Mouse (Mus musculus) lung, embryonic 16.5 days (tissue): ENCODE data around the gene Agbl1. TPM values are rescaled to one million over a fixed set of nuclear protein-coding genes. Genes with fewer than 3 reads are reported as not detected.
"Not testable (repeated sequence)": the region's sequence is repeated elsewhere in the genome, so short reads cannot be mapped to it uniquely, and the experiment has no call there.

ENCODE experiments used
- ATAC-seq: fragments of 200-750 bp; cut with Nextera tagmentation; 2 replicates; pipeline ENCODE4 v1.8.0; 2017; ENCODE audit warnings: low read depth, mild to moderate bottlenecking, moderate library complexity
- H3K27ac ChIP-seq: fragments of 300-500 bp; sonication (generic); 2 replicates; pipeline ENCODE4 v1.5.1; 2014; ENCODE audit warnings: mild to moderate bottlenecking, control low read depth, low read length
- H3K27me3 ChIP-seq: fragments of 300-500 bp; sonication (generic); 2 replicates; pipeline ENCODE4 v1.6.1; 2014; ENCODE audit warnings: low read depth, low read length, mixed read lengths; ENCODE audit not compliant: control insufficient read depth, insufficient read depth
- H3K36me3 ChIP-seq: fragments of 300-500 bp; sonication (generic); 2 replicates; pipeline ENCODE4 v1.6.1; 2014; ENCODE audit warnings: low read length; ENCODE audit not compliant: control insufficient read depth, insufficient read depth
- H3K4me1 ChIP-seq: fragments of 300-500 bp; sonication (generic); replicated peaks from 2 replicates; pipeline ENCODE4 v1.6.1; 2014; ENCODE audit warnings: low read length, mixed read lengths; ENCODE audit not compliant: control insufficient read depth, insufficient read depth
- H3K4me2 ChIP-seq: fragments of 300-500 bp; sonication (generic); 2 replicates; pipeline ENCODE4 v1.6.1; 2014; ENCODE audit warnings: low read depth, low read length, control low read depth
- H3K4me3 ChIP-seq: fragments of 300-500 bp; sonication (generic); 2 replicates; pipeline ENCODE4 v1.5.1; 2014; ENCODE audit warnings: mild to moderate bottlenecking, low read length, control low read depth
- H3K9ac ChIP-seq: fragments of 300-500 bp; sonication (generic); 2 replicates; pipeline ENCODE4 v1.6.1; 2014; ENCODE audit warnings: low read length, control low read depth
- H3K9me3 ChIP-seq: fragments of 300-500 bp; sonication (generic); 2 replicates; pipeline ENCODE4 v1.6.1; 2016; ENCODE audit warnings: low read length; ENCODE audit not compliant: control insufficient read depth
- WGBS: fragments of 180-500 bp; shearing (Covaris S2); extraction: QIAGEN DNeasy Blood & Tissue Kit; methylation state at CpG from one replicate; pipeline ENCODE4 v1.1.7; 2014; 5-methylcytosine and 5-hydroxymethylcytosine counted together
- polyA plus RNA-seq: library from polyadenylated mRNA; unstranded; fragments of >200 nt; fragmentation: Nextera tagmentation; extraction: Ambion mirVana; gene quantifications from 2 replicates; pipeline ENCODE4 v1.2.1, GENCODE M21; 2015

Gene Agbl1
- polyA plus RNA-seq, 1 experiment from 2014 or later, result not detected

GRCm38 (mm10) chr7:76244839-76245238, 15.2 kb downstream of the Agbl1 start:
- not testable (repeated sequence) for ATAC-seq, H3K4me3 ChIP-seq

GRCm38 (mm10) chr7:76275061-76275460, 45.4 kb downstream of the Agbl1 start:
- no peaks in the 10 kb centered on the region for H3K4me1 ChIP-seq
- no peaks in the 10 kb centered on the region for H3K9me3 ChIP-seq
- no peak overlapping the region for H3K4me2 ChIP-seq
- no peaks in the 10 kb centered on the region for H3K27me3 ChIP-seq
- no peak overlapping the region for H3K4me3 ChIP-seq
- no peaks in the 10 kb centered on the region for H3K36me3 ChIP-seq
- no peak overlapping the region for H3K27ac ChIP-seq
- no peak for ATAC-seq
- no peak overlapping the region for H3K9ac ChIP-seq

More at GRCm38 (mm10) chr7:76244839-76245238, 15.2 kb downstream of the Agbl1 start:
- not testable (repeated sequence) for H3K4me2 ChIP-seq, H3K4me1 ChIP-seq, H3K27me3 ChIP-seq, H3K9me3 ChIP-seq, H3K27ac ChIP-seq, H3K9ac ChIP-seq, H3K36me3 ChIP-seq
- WGBS, result 95% methylated on average over 14 of the region's 18 CpGs

GRCm38 (mm10) chr7:76282831-76283230, 53.1 kb downstream of the Agbl1 start:
- H3K4me2 ChIP-seq, result no peak overlapping the region
- H3K9ac ChIP-seq, result no peak overlapping the region
- 68% methylated on average over 2 of the region's 2 CpGs for WGBS
- no peaks in the 10 kb centered on the region for H3K27me3 ChIP-seq
- no peaks in the 10 kb centered on the region for H3K9me3 ChIP-seq
- no peak overlapping the region for H3K27ac ChIP-seq
- no peak overlapping the region for H3K4me3 ChIP-seq
- no peaks in the 10 kb centered on the region for H3K36me3 ChIP-seq
- no peak for ATAC-seq
- H3K4me1 ChIP-seq, result no peaks in the 10 kb centered on the region

GRCm38 (mm10) chr7:76287531-76287930, 57.8 kb downstream of the Agbl1 start:
- 74% methylated on average over 3 of the region's 3 CpGs for WGBS
- no peak for ATAC-seq
- no peaks in the 10 kb centered on the region for H3K4me1 ChIP-seq
- H3K4me3 ChIP-seq, result no peak overlapping the region
- H3K36me3 ChIP-seq, result no peaks in the 10 kb centered on the region
- no peak overlapping the region for H3K9ac ChIP-seq
- no peaks in the 10 kb centered on the region for H3K27me3 ChIP-seq
- H3K9me3 ChIP-seq, result no peaks in the 10 kb centered on the region
- H3K27ac ChIP-seq, result no peak overlapping the region
- no peak overlapping the region for H3K4me2 ChIP-seq

- Histone ChIP-seq H3K27me3 (no peaks in the 10 kb centered on the region), H3K4me3 (no peak overlapping the region), H3K9ac (no peak overlapping the region), H3K4me1 (no peaks in the 10 kb centered on the region), H3K4me2 (no peak overlapping the region), H3K27ac (no peak overlapping the region), H3K36me3 (no peaks in the 10 kb centered on the region), H3K9me3 (no peaks in the 10 kb centered on the region)
- WGBS, result 56% methylated on average over 4 of the region's 4 CpGs
- ATAC-seq, result no peak
Observed at GRCm38 (mm10) chr7:76321866-76322553, 92.3 kb downstream of the Agbl1 start.

- Histone ChIP-seq H3K9me3 (no peaks in the 10 kb centered on the region), H3K4me3 (no peak overlapping the region), H3K4me2 (no peak overlapping the region), H3K9ac (no peak overlapping the region), H3K36me3 (no peaks in the 10 kb centered on the region), H3K27me3 (no peaks in the 10 kb centered on the region), H3K27ac (no peak overlapping the region), H3K4me1 (no peaks in the 10 kb centered on the region)
- no peak for ATAC-seq
- WGBS, result 39% methylated on average over 2 of the region's 2 CpGs
Observed at GRCm38 (mm10) chr7:76326091-76326490, 96.4 kb downstream of the Agbl1 start.

- no peaks in the 10 kb centered on the region for H3K36me3 ChIP-seq
- H3K27ac ChIP-seq, result no peak overlapping the region
- H3K9me3 ChIP-seq, result no peaks in the 10 kb centered on the region
- no peak overlapping the region for H3K4me3 ChIP-seq
- no peak for ATAC-seq
- WGBS, result 93% methylated on average over 4 of the region's 4 CpGs
- H3K27me3 ChIP-seq, result no peaks in the 10 kb centered on the region
- no peak overlapping the region for H3K9ac ChIP-seq
- no peaks in the 10 kb centered on the region for H3K4me1 ChIP-seq
- H3K4me2 ChIP-seq, result no peak overlapping the region
Observed at GRCm38 (mm10) chr7:76339308-76339707, 109.6 kb downstream of the Agbl1 start.

GRCm38 (mm10) chr7:76341601-76342000, 111.9 kb downstream of the Agbl1 start:
- Histone ChIP-seq H3K27ac (no peak overlapping the region), H3K4me3 (no peak overlapping the region), H3K4me2 (no peak overlapping the region), H3K4me1 (no peaks in the 10 kb centered on the region), H3K9me3 (no peaks in the 10 kb centered on the region), H3K36me3 (no peaks in the 10 kb centered on the region), H3K27me3 (no peaks in the 10 kb centered on the region), H3K9ac (no peak overlapping the region)
- 100% methylated on average over 1 of the region's 1 CpGs for WGBS
- ATAC-seq, result no peak

- WGBS, result 52% methylated on average over 10 of the region's 10 CpGs
- H3K36me3 ChIP-seq, result no peaks in the 10 kb centered on the region
Observed at GRCm38 (mm10) chr7:76353469-76353868, 123.8 kb downstream of the Agbl1 start.

GRCm38 (mm10) chr7:76354510-76354909, 124.8 kb downstream of the Agbl1 start:
- Histone ChIP-seq H3K9ac (no peak overlapping the region), H3K4me2 (no peak overlapping the region), H3K27me3 (no peaks in the 10 kb centered on the region), H3K4me3 (no peak overlapping the region), H3K4me1 (no peaks in the 10 kb centered on the region), H3K27ac (no peak overlapping the region), H3K36me3 (no peaks in the 10 kb centered on the region), H3K9me3 (no peaks in the 10 kb centered on the region)
- 21% methylated on average over 3 of the region's 3 CpGs for WGBS
- no peak for ATAC-seq

More at GRCm38 (mm10) chr7:76353469-76353868, 123.8 kb downstream of the Agbl1 start:
- Histone ChIP-seq H3K27me3 (no peaks in the 10 kb centered on the region), H3K27ac (no peak overlapping the region), H3K9ac (no peak overlapping the region), H3K9me3 (no peaks in the 10 kb centered on the region), H3K4me2 (no peak overlapping the region), H3K4me1 (no peaks in the 10 kb centered on the region), H3K4me3 (no peak overlapping the region)
- ATAC-seq, result no peak
